Mouse (Mus musculus): ENCODE measurements at regions not wholly inside any gene's neighbourhood (a gene's known extent, or its start where the extent isn't known, plus 50 kb on each side); places are given as distances from the start of the nearest gene placed in this dataset.

DNA sequence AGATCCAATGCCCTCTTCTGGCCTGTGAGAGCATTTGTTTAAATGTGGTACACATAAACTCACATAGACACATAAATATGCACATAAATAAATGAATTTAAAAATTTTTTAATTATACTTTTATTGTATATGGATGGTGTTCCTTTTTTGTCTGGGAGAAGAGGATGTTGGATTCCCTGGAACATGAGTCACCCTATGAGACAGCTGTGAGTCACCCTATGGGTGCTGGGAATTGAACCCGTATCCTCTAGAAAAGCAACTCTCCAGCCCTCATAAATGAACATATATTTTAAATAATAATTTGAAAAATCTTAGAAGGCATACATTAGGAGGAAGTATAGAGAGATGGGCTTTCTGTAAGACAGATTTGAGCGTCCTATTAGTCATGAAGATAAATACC lies 76.1 kb upstream of the Dynlt3 start:
- DNase-seq: no peak

DNA sequence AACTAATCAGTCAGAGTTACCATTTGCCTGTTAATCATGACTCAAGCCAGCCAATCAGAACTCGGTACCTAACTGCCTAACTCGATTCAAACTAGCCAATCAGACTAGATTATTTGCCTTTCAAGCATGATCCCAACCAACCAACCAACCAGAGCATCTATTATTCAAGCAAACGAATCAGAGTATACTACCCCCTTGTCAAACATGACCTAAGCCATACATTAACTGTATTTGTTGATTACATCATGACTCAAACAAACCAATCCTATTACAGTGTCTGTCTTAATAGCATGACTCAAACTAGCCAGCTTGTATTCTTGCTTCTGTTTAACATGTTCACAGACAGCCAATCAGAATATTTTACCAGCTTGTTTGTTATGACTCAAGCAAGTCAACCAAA lies 79.7 kb upstream of the Dynlt3 start:
- DNase-seq: no peak

DNA sequence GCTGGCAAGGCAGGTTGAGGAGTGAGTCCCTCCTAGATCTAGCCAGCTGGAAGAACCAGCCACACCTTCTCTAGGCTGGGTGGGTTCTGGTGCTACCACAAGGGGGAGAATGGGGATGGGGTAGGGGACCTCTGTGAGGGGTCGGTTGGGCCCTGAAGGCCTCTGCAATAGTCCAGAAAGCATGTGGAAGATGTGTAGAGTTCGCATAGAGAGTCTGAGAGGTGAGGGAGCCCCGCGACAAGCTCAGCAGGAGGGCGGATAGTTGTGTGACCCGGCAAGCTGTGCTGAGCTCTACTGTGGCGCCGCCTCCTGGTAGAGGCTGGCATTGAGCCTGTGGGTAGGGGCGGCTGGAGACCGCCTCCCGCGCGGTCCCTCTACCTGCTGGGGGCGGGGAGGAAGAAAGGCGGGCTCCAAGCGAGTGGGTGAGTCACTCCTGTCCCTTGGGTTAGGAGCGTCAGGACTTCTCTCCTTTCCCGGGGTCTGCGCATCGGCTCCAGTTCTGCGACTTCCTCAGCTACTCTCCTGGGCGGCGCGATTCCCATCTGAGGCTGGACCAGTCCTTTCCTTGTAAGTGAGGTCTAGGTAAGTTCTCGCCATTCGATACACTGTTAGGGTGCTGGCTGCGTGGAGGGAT lies 84.6 kb upstream of the Dynlt3 start:
- peak; percentile 54 for DNase-seq

DNA sequence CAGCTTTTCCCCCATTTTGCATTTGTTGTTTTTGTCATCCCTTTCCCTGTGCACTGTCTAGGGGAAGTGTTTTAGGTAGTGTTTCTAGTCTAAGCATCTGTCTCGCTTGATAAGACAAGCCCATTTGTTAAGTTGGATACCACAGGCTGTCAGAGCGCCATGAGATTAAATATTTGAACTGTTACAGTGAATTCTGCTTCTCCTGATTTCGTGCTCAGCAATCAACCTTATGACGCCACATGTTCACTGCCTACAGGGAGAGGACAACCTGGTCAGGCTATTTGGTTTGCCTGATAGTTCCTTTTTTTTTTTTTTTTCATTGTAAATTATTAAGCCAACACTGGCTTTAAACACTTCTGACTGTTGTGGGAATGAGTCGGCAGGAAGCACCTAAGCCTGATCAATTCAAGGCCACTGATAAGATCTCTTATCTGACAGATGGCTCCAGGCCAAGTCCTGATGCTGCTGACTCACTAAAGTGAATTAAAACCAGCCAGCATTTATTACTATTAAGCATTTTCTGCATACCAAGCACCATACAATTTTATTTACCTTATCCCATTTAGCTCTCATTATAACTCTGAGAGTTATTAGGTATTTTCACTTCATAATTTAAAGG lies 90.3 kb upstream of the Dynlt3 start:
- DNase-seq: no peak

DNA sequence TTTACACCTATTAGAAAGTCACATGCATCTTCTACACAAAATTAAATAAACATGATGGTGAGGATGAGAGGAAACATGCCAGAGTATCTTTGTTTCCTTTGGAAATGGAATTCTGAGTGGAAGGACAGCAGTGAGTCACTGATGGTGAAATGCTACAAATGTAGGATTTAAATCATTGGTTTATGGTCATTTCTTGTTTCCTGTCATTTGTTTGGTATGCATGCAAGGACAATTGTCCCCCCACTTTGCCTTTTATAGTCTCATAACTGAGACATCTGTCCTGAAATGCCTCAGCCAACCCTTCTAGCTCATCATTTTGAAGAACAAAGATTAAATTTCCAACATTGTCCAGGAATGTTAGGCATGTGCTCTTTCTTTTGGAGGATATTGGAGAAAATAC lies 77.2 kb upstream of the Hypm start:
- DNase-seq: no peak

DNA sequence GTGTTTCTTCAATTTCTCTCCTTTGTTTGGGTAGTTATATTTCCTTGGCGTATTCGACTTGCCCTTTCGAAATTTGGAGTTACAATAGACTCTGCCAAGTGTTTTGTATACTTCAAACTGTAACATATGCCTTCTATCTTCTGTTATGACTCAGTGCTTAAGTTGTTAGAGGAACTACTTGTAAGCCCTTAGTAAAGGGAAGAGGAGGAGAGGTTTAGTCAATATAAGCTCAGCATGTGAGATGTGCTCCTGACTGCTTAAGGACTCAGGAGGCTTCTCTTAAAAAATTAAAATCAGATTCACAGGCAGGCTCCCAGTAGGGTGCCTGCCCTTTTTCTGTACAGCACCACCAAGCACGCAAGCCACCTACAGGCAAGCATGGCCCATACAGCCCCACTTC lies 69.2 kb upstream of the Hypm start:
- DNase-seq: no peak

DNA sequence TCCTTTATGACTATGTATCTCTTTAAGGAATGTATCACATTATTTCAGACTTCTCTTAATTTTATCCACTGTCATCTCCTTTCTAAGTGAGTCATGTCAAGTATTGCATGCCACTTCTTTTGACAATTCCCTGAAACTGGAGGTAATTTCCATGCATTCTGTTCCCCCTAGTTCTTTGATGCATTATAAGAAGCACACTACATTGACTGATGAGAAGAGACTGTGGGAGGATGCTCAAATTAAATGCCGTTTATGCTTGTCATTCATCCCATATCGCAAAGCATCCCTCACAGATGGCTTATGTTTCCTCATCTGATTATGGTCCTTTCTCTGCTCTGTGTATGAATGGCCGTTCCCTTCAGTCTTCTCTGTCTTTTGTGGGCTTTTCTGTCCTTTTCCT lies 57.2 kb upstream of the Hypm start:
- DNase-seq: no peak
